Mouse (Mus musculus) neural tube, embryonic 10.5 days (tissue): ENCODE results near the gene Adgrg1.

ENCODE experiments used
- DNase-seq: peaks from one replicate; pipeline ENCODE4 v3.0.0-alpha.2; 2017; ENCODE audit warnings: low spot score; ENCODE audit errors: extremely low spot score

The Adgrg1 gene

GRCm38 (mm10) chr8:95028391-95028790, 53.8 kb downstream of the Adgrg1 start:
- DNase-seq = peak; percentile 36

GRCm38 (mm10) chr8:95037106-95037925, 62.8 kb downstream of the Adgrg1 start:
- DNase-seq = no peak

- DNase-seq = no peak
Measured at GRCm38 (mm10) chr8:95041883-95042784, 67.6 kb downstream of the Adgrg1 start.

- no peak for DNase-seq
Measured at GRCm38 (mm10) chr8:95044811-95045210, 70.3 kb downstream of the Adgrg1 start.

- no peak for DNase-seq
Measured at GRCm38 (mm10) chr8:95046982-95047381, 72.4 kb downstream of the Adgrg1 start.

- DNase-seq = no peak
Measured at GRCm38 (mm10) chr8:95047884-95048680, 73.5 kb downstream of the Adgrg1 start.

- DNase-seq = no peak
Measured at GRCm38 (mm10) chr8:95049636-95050035, 75.1 kb downstream of the Adgrg1 start.

GRCm38 (mm10) chr8:95054438-95054837, 79.9 kb downstream of the Adgrg1 start:
- no peak for DNase-seq

GRCm38 (mm10) chr8:95054927-95055510, 80.5 kb downstream of the Adgrg1 start, which contains the start of gene Drc7:
Gene Drc7, plus strand, starts transcription at chr8:95055103.
- DNase-seq = no peak

GRCm38 (mm10) chr8:95056414-95056813, 81.9 kb downstream of the Adgrg1 start:
- no peak for DNase-seq

GRCm38 (mm10) chr8:95058661-95059060, 84.1 kb downstream of the Adgrg1 start:
- DNase-seq = no peak

- no peak for DNase-seq
Measured at GRCm38 (mm10) chr8:95059812-95060533, 85.4 kb downstream of the Adgrg1 start.
